Mouse (Mus musculus): Measurements from ENCODE around the gene Eri3. TPM values are rescaled to one million over a fixed set of nuclear protein-coding genes. Genes with fewer than 3 reads are reported as not detected.

The Eri3 gene
- polyA plus RNA-seq, 1 experiment from 2014 or later: 127 TPM

GRCm38 (mm10) chr4:117633527-117633926, 83.4 kb downstream of the Eri3 start:
- H3K27me3 ChIP-seq (ENCODE audit: control insufficient read depth, insufficient read depth, low read depth, low read length): no peaks in the 10 kb centered on the region
- ATAC-seq (ENCODE audit: low read depth): no peak
- no peak overlapping the region for H3K4me2 ChIP-seq (ENCODE audit: low read depth, low read length)
- H3K9ac ChIP-seq (ENCODE audit: low read length): no peak overlapping the region
- H3K4me1 ChIP-seq (replicated peaks; ENCODE audit: control insufficient read depth, insufficient read depth, low read length): no peaks in the 10 kb centered on the region
- no peaks in the 10 kb centered on the region; the same call in 1 of the 2 replicates for H3K36me3 ChIP-seq (ENCODE audit: control insufficient read depth, insufficient read depth, low read length)
- no peaks in the 10 kb centered on the region for H3K9me3 ChIP-seq (ENCODE audit: control insufficient read depth, low read length)
- no peak overlapping the region for H3K4me3 ChIP-seq (ENCODE audit: low read length)
- H3K27ac ChIP-seq (ENCODE audit: low read length): no peak overlapping the region
- WGBS: 61% methylated on average over 5 of the region's 5 CpGs

- no peak overlapping the region for H3K9ac ChIP-seq (ENCODE audit: low read length)
- H3K4me1 ChIP-seq (replicated peaks; ENCODE audit: control insufficient read depth, insufficient read depth, low read length): no peaks in the 10 kb centered on the region
- no peaks in the 10 kb centered on the region for H3K27me3 ChIP-seq (ENCODE audit: control insufficient read depth, insufficient read depth, low read depth, low read length)
- no peaks in the 10 kb centered on the region for H3K9me3 ChIP-seq (ENCODE audit: control insufficient read depth, low read length)
- no peak overlapping the region for H3K27ac ChIP-seq (ENCODE audit: low read length)
- H3K4me3 ChIP-seq (ENCODE audit: low read length): no peak overlapping the region
- no peak for ATAC-seq (ENCODE audit: low read depth)
- H3K36me3 ChIP-seq (ENCODE audit: control insufficient read depth, insufficient read depth, low read length): no peaks in the 10 kb centered on the region; the same call in 1 of the 2 replicates
- 78% methylated on average over 7 of the region's 7 CpGs for WGBS
- no peak overlapping the region for H3K4me2 ChIP-seq (ENCODE audit: low read depth, low read length)
Observed at GRCm38 (mm10) chr4:117634642-117635041, 84.5 kb downstream of the Eri3 start.

- Histone ChIP-seq H3K4me1 (replicated peaks; ENCODE audit: control insufficient read depth, insufficient read depth, low read length) (no peaks in the 10 kb centered on the region), H3K27me3 (ENCODE audit: control insufficient read depth, insufficient read depth, low read depth, low read length) (no peaks in the 10 kb centered on the region), H3K9ac (ENCODE audit: low read length) (no peak overlapping the region), H3K36me3 (ENCODE audit: control insufficient read depth, insufficient read depth, low read length) (no peaks in the 10 kb centered on the region; the same call in none of the 2 replicates), H3K4me3 (ENCODE audit: low read length) (no peak overlapping the region), H3K9me3 (ENCODE audit: control insufficient read depth, low read length) (no peaks in the 10 kb centered on the region), H3K27ac (ENCODE audit: low read length) (no peak overlapping the region), H3K4me2 (ENCODE audit: low read depth, low read length) (no peak overlapping the region)
- WGBS: 64% methylated on average over 4 of the region's 4 CpGs
- ATAC-seq (ENCODE audit: low read depth): 0 out of 2 replicates have a peak, but pooled peaks have one; percentile 20
Observed at GRCm38 (mm10) chr4:117636152-117636551, 86.0 kb downstream of the Eri3 start.

GRCm38 (mm10) chr4:117636891-117637613, 86.9 kb downstream of the Eri3 start:
- no peak for ATAC-seq (ENCODE audit: low read depth)
- H3K27ac ChIP-seq (ENCODE audit: low read length): no peak overlapping the region
- H3K9ac ChIP-seq (ENCODE audit: low read length): no peak overlapping the region
- no peaks in the 10 kb centered on the region for H3K9me3 ChIP-seq (ENCODE audit: control insufficient read depth, low read length)
- no peak overlapping the region for H3K4me3 ChIP-seq (ENCODE audit: low read length)
- no peaks in the 10 kb centered on the region for H3K4me1 ChIP-seq (replicated peaks; ENCODE audit: control insufficient read depth, insufficient read depth, low read length)
- no peak overlapping the region for H3K4me2 ChIP-seq (ENCODE audit: low read depth, low read length)
- H3K27me3 ChIP-seq (ENCODE audit: control insufficient read depth, insufficient read depth, low read depth, low read length): no peaks in the 10 kb centered on the region
- 77% methylated on average over 22 of the region's 22 CpGs for WGBS
- no peaks in the 10 kb centered on the region; the same call in none of the 2 replicates for H3K36me3 ChIP-seq (ENCODE audit: control insufficient read depth, insufficient read depth, low read length)

- Histone ChIP-seq H3K9ac (ENCODE audit: low read length) (no peak overlapping the region), H3K4me3 (ENCODE audit: low read length) (no peak overlapping the region), H3K4me1 (replicated peaks; ENCODE audit: control insufficient read depth, insufficient read depth, low read length) (no peaks in the 10 kb centered on the region), H3K9me3 (ENCODE audit: control insufficient read depth, low read length) (no peaks in the 10 kb centered on the region), H3K27ac (ENCODE audit: low read length) (no peak overlapping the region), H3K36me3 (ENCODE audit: control insufficient read depth, insufficient read depth, low read length) (no peaks in the 10 kb centered on the region; the same call in 1 of the 2 replicates), H3K4me2 (ENCODE audit: low read depth, low read length) (no peak overlapping the region), H3K27me3 (ENCODE audit: control insufficient read depth, insufficient read depth, low read depth, low read length) (no peaks in the 10 kb centered on the region)
- 97% methylated on average over 1 of the region's 1 CpGs for WGBS
- ATAC-seq (ENCODE audit: low read depth): no peak
Observed at GRCm38 (mm10) chr4:117640925-117641703, 90.9 kb downstream of the Eri3 start.

GRCm38 (mm10) chr4:117641804-117642203, 91.6 kb downstream of the Eri3 start:
- H3K4me2 ChIP-seq (ENCODE audit: low read depth, low read length): no peak overlapping the region
- H3K27me3 ChIP-seq (ENCODE audit: control insufficient read depth, insufficient read depth, low read depth, low read length): no peaks in the 10 kb centered on the region
- no peak overlapping the region for H3K27ac ChIP-seq (ENCODE audit: low read length)
- no peak for ATAC-seq (ENCODE audit: low read depth)
- H3K9me3 ChIP-seq (ENCODE audit: control insufficient read depth, low read length): no peaks in the 10 kb centered on the region
- no peaks in the 10 kb centered on the region for H3K4me1 ChIP-seq (replicated peaks; ENCODE audit: control insufficient read depth, insufficient read depth, low read length)
- 88% methylated on average over 1 of the region's 1 CpGs for WGBS
- no peaks in the 10 kb centered on the region; the same call in 1 of the 2 replicates for H3K36me3 ChIP-seq (ENCODE audit: control insufficient read depth, insufficient read depth, low read length)
- H3K9ac ChIP-seq (ENCODE audit: low read length): no peak overlapping the region
- no peak overlapping the region for H3K4me3 ChIP-seq (ENCODE audit: low read length)

- H3K9me3 ChIP-seq (ENCODE audit: control insufficient read depth, low read length): no peaks in the 10 kb centered on the region
- 59% methylated on average over 22 of the region's 22 CpGs for WGBS
- ATAC-seq (ENCODE audit: low read depth): no peak
- no peaks in the 10 kb centered on the region; the same call in 1 of the 2 replicates for H3K36me3 ChIP-seq (ENCODE audit: control insufficient read depth, insufficient read depth, low read length)
- H3K4me3 ChIP-seq (ENCODE audit: low read length): no peak overlapping the region
- no peak overlapping the region for H3K9ac ChIP-seq (ENCODE audit: low read length)
- H3K4me2 ChIP-seq (ENCODE audit: low read depth, low read length): no peak overlapping the region
- no peak overlapping the region for H3K27ac ChIP-seq (ENCODE audit: low read length)
- no peaks in the 10 kb centered on the region for H3K4me1 ChIP-seq (replicated peaks; ENCODE audit: control insufficient read depth, insufficient read depth, low read length)
- H3K27me3 ChIP-seq (ENCODE audit: control insufficient read depth, insufficient read depth, low read depth, low read length): no peaks in the 10 kb centered on the region
Observed at GRCm38 (mm10) chr4:117645031-117645435, 94.9 kb downstream of the Eri3 start.

GRCm38 (mm10) chr4:117645859-117646258, 95.7 kb downstream of the Eri3 start:
- no peaks in the 10 kb centered on the region for H3K9me3 ChIP-seq (ENCODE audit: control insufficient read depth, low read length)
- H3K4me1 ChIP-seq (replicated peaks; ENCODE audit: control insufficient read depth, insufficient read depth, low read length): no peaks in the 10 kb centered on the region
- H3K27me3 ChIP-seq (ENCODE audit: control insufficient read depth, insufficient read depth, low read depth, low read length): no peaks in the 10 kb centered on the region
- H3K36me3 ChIP-seq (ENCODE audit: control insufficient read depth, insufficient read depth, low read length): no peaks in the 10 kb centered on the region; the same call in 1 of the 2 replicates
- ATAC-seq (ENCODE audit: low read depth): no peak
- WGBS: 78% methylated on average over 2 of the region's 2 CpGs
- no peak overlapping the region for H3K9ac ChIP-seq (ENCODE audit: low read length)
- H3K27ac ChIP-seq (ENCODE audit: low read length): no peak overlapping the region
- H3K4me3 ChIP-seq (ENCODE audit: low read length): no peak overlapping the region
- no peak overlapping the region for H3K4me2 ChIP-seq (ENCODE audit: low read depth, low read length)

GRCm38 (mm10) chr4:117646496-117646895, 96.3 kb downstream of the Eri3 start:
- H3K9ac ChIP-seq (ENCODE audit: low read length): no peak overlapping the region
- H3K4me3 ChIP-seq (ENCODE audit: low read length): no peak overlapping the region
- H3K4me2 ChIP-seq (ENCODE audit: low read depth, low read length): no peak overlapping the region
- H3K27ac ChIP-seq (ENCODE audit: low read length): no peak overlapping the region
- H3K9me3 ChIP-seq (ENCODE audit: control insufficient read depth, low read length): no peaks in the 10 kb centered on the region
- ATAC-seq (ENCODE audit: low read depth): no peak
- H3K36me3 ChIP-seq (ENCODE audit: control insufficient read depth, insufficient read depth, low read length): peaks cover 2% of the 10 kb centered on the region; the same call in 1 of the 2 replicates
- 71% methylated on average over 8 of the region's 8 CpGs for WGBS
- no peaks in the 10 kb centered on the region for H3K27me3 ChIP-seq (ENCODE audit: control insufficient read depth, insufficient read depth, low read depth, low read length)
- no peaks in the 10 kb centered on the region for H3K4me1 ChIP-seq (replicated peaks; ENCODE audit: control insufficient read depth, insufficient read depth, low read length)
